Mouse (Mus musculus) C2C12 (cell line): ENCODE data around the gene Pih1d1.

Experiments used
- CEBPB ChIP-seq: IDR thresholded peaks from one replicate; pipeline ENCODE4 v1.6.1; 2011; ENCODE audit warnings: low read depth, mild to moderate bottlenecking, control low read depth, moderate library complexity
- CTCF ChIP-seq: IDR thresholded peaks from one replicate; pipeline ENCODE4 v1.5.1; 2011; ENCODE audit not compliant: control insufficient read depth, insufficient read depth, insufficient read length
- FOSL1 ChIP-seq: IDR thresholded peaks from one replicate; pipeline ENCODE4 v1.8.0; 2011; ENCODE audit warnings: mild to moderate bottlenecking, low read length; ENCODE audit not compliant: poor library complexity, insufficient read depth, severe bottlenecking
- MAX ChIP-seq: IDR thresholded peaks from one replicate; pipeline ENCODE4 v1.6.1; 2011; ENCODE audit warnings: mild to moderate bottlenecking, control low read depth
- USF1 ChIP-seq: IDR thresholded peaks from one replicate; pipeline ENCODE4 v1.6.1; 2011; ENCODE audit warnings: low read depth, mild to moderate bottlenecking, control low read depth, moderate library complexity

DNA sequence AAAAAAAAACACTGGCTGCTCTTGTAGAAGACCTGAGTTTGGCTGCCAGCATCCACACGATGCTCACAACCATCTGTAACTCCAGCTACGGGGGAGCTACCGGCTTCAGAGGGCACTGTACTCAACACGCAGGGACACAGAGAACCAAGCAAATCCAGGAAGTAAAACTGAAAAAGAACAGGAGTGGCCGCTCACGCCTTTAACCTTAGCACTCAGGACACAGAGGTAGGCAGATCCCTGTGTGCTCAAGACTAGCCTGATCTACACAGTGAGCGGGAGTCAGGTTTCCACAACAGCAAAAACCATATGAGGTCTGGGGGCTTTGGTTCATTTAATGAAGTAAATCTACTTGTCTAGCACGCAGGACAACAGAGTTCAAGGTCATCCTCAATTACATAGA lies 48.6 kb upstream of the Pih1d1 start:
- TF ChIP-seq CTCF (no peak), CEBPB (no peak), MAX (no peak), USF1 (no peak), FOSL1 (no peak)
